Mouse (Mus musculus) megakaryocyte-erythroid progenitor cell, adult 5-6 weeks (primary cell): ENCODE measurements at regions not wholly inside any gene's neighbourhood (a gene's known extent, or its start where the extent isn't known, plus 50 kb on each side); places are given as distances from the start of the nearest gene placed in this dataset.

Experiments
- ATAC-seq: replicated peaks from 2 replicates; pipeline ENCODE4 v1.8.0; 2016; ENCODE audit warnings: mild to moderate bottlenecking, inconsistent platforms; ENCODE audit not compliant: severe bottlenecking, poor library complexity, low FRiP score, low TSS enrichment

DNA sequence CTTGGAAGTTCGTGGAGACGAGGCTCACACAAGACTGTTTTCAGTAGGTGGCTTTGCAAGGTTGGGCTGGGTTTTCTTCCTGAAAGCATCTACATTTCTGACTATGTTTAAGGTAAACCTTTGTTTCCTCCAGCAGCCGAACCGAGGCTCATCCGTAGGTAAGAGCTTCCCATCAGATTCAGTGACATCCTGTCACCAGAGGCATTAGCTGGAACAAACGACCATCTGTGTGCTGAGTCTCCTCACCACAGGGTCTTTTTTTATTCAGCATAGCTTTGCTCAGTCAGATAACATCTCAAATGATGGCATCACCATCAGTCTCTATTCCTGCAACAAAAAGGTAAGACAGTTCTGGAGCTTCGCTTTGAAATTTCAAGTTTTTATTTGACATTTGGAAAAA, 601.4 kb upstream of the Fam92a start:
- ATAC-seq: no peak

DNA sequence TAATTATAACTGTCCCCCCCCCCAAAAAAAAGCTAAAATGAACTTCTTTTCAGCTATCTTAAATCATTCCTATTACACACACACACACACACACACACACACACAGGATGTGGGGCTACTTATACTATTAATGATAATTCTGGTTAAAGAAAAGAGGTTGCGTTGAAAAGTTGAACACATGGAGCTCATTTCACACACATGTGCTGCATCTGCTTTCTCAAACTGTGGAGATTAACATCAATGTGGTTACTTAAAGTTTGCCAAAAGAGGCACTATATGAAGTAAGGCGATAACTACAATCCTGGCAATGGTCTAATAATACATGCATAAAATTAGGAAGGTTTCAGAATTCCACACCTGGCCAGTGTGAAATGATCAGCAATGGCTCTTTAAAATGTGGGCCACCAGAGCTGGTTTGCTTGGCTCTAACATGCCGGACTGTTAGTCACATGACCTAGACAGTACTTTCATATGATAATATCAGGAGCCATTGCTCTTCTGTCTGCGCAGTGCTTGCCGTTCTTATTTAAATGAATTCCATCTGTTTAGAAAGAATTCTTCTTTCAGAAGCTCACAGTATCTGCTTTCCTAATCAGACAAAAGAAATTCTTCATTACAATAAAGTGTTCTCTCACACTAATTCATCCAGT, 598.4 kb upstream of the Fam92a start:
- no peak for ATAC-seq

DNA sequence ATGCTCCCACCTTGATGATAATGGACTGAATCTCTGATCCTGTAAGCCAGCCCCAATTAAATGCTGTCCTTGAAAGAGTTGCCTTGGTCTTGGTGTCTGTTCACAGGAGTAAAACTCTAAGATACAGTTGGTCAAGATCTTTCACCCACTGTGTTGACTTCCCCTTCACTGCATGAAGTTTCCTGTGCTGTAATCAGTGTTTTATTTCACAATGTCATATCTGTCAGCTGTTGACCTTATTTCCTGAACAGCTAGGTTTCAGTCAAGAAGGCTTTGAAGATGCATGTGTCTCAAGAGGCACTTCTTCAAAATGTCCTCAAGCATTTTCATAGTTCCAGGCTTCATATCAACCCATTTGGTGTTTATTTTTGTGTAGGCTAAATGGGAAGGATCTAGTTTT, 597.3 kb upstream of the Fam92a start:
- no peak for ATAC-seq

DNA sequence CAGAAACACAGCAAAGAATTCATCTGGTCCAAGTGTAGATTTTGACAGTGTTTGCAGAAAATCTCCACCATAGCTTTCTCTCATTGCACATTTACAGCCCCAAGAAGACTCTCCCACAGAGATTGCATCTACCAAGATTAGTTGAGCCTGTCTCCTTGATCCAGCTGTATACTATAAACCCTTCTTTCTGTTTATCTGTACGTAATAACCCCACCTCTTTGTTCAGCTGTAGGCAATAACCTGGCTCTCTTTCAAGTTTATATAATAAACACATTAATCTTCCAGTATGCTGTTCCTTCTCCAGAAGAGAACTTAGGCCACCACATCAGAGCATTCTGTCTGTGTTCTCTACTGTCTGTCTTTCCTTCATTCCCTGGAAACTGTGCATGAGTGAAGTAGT, 594.9 kb upstream of the Fam92a start:
- no peak for ATAC-seq

DNA sequence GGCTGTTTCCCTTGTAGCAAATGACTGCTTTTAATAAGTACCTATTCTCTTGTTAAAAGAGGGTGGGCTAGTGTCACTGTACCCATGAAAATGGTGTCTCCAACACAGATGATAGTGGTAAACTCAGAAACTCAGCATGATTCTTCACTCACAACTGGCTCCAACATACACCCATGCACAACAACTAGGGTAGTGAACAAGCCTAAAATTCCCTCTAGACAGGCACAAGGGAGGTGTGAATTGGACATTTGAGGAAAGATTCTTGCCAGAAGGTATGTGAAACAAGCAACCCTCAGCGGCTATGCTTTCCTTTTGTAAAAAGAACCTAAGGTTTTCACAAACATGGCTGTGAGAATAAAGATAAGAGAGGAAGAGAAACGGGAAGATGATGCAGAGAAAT, 579.0 kb upstream of the Fam92a start:
- ATAC-seq: no peak

DNA sequence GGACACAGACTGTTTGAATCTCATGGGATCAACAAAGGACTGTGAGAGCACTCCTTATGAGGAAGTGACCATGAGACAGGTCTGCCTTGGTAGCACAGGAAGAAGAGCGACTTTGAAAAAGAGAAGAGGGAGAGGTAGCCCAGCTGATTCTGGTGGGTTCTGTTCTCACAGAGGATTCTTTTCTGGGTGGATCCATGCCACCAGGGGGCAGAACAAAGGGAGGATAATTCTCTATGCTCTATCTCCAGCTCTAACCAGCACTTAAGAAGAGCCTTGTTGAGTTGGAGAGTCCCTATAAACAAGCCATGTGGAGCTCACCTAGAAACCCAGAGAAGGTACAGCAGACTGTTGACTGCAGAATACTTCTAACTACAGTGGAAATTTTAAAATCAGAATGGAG, 578.1 kb upstream of the Fam92a start:
- ATAC-seq: no peak

DNA sequence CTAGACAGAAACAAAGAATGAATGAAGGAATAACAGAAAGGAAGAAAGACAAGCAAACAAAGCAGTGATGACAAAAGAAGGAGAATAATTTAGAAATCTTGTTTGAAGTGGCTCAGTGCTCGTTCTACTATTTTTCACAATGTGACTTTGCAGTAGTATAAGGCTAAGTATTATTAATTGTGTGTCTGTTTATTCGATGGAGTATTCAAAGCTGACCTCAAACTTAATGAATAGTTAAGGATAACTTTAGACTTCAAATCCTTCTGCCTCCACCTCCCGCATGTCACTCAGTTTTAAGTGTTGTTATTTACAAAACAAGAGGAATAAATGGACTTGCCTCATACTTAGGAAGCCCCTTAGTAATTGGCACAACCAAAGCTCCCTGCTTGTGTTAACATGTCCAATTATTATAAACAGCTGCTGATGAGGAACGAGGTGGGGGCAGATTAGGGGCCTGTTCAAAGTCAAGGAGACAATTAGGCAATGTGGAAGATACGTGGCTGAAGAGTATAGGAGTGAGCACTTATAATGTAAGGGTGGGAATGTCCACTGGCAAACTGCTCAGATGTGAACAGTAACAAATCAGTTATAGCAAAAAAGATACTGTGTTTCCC, 572.0 kb upstream of the Fam92a start:
- ATAC-seq: no peak

DNA sequence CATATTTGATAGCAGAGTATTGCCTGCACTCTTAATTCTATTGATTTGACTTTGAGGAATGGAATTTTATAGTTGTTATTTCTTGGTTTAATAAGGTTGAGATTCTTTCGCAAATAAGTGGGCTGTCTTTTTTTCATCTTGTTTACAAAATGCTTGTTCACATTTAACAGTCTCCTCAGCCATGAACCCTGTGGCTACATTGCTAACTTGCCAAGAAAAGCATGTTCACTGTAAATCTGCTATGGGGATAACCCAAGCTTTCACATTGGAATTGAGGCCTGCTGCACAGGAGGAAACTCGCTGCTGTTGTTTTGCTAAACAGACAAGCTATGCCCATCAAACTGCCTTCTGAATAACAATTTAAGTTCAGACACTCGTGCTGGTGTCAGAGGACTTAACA, 564.6 kb upstream of the Fam92a start:
- ATAC-seq: no peak

DNA sequence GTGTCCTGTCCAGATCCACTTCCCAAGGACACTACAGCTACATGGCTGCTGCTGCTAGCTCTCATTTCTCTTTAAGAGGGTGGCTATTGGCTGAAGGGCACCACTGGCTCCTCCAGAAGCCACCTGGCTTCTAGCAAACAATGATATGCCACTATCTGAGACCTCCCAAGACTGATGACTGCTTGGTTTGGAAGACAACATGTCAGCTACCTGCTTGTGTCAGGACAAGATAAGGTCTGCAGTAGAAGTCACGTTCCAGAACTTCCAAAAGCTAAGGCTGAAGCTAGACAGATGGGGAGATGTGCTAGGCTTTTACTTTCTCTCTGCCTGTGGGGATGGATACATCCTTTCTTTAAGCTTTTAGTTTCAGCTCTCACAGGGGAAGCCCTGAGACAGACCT, 528.4 kb upstream of the Fam92a start:
- no peak for ATAC-seq

DNA sequence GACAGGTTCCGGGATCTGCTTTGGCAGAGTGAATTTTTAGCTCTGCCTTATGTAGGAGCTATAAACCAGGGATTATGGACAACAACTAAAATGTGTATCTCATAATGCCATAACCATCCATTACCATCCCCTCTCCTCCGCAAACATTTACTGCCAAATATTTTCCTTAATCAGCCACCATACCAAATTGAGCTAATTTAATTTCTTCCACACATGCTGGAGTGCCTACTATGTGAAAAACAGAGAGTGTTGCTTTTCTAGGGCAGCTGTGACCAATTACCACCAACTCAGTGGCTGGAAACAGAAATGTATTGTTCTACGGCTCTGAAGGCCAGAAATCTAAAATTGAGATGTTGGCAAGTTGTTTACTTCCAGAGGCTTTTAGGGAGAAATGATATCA, 506.0 kb upstream of the Fam92a start:
- no peak for ATAC-seq

DNA sequence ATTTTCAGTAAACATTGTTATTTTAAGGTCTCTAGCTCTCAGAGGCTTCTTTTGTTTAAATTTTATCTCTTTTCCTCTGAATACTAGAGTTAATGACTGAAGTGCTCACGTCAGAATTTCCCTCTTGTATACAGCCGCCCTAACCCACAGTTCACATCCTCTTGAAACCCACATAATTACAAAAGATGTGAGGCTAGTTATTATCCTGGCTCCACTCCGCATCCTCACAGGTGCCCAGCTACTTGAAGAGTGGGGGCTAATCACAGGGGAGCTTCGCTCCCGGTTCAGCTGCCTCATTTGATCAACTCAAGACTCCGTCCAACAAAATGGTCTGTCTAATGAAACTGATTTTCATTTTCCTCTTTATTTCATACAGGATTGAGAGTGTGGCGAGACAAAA, 499.6 kb upstream of the Fam92a start:
- no peak for ATAC-seq

DNA sequence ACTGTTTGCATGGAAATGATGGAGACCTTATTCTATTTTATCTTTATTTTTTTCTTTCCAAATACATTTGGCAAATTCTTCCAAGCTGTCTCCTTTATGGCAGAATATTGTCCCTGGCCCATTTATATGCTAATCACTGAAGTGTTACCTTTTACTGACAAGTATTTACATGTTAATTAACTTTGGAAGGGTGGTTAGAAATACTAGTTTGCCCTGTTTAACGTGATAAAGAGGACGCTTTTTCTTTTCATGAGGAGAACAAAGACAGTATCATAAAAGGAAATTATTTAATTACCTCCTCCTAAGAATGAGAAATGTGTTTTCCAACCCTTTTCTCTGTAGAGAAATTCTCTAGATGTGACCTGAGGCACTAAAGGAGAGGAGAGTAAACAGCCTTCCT, 491.4 kb upstream of the Fam92a start:
- no peak for ATAC-seq

DNA sequence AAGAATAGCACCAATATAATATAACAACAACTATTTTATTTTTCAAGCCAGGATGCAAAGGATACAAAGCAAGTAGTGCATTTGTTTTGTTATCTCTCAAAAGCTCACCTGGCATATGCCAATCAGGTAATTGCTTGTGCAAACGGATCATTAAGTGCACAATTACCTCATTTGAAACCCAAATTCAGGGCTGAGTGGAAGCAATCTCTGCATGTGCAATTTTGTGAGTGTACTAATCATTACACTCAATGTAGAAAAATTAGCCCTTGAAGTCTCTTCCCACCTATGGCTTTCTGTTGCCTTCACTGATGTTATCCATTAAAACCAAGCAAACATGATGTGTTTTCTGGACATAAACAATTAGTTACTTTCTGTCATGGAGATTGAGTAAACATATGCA, 490.9 kb upstream of the Fam92a start:
- ATAC-seq: no peak

DNA sequence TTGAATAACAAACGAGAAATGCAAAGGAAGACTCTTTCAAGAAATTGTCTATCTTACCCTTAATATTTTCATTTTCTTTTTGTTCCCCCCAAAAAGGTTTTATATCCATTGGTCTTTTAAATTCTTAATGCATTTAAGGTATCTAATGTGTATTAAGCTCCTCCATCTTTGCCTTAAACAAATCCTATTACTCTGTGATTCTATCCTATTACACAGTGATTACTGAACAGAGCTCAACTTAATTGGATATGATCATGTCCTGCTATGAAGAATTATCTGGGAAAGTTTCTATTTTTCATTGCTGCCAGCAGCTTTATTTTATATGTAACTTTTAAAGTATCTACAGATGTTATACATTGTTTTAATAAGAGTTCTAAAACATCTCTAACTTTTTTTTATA, 487.3 kb upstream of the Fam92a start:
- no peak for ATAC-seq

DNA sequence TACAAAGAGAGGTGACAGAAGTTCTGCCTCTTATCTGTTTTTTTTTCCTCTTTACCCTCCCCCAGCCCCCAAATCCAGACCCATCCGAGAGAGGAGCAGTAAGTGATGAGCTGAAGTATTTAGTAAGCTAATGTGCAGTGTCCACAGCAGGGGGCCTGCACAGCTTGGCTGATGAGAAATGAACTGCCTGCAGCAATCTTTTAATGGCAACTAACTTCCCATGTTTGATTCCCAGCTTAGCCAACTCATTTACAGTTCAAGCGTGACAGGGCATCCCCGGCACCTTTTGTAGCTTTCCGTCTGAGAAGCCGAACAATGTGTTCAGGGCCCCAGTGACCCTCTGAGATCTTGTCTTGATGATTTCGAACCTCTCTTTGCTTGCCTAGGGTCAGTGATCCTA, 486.8 kb upstream of the Fam92a start:
- ATAC-seq: no peak

DNA sequence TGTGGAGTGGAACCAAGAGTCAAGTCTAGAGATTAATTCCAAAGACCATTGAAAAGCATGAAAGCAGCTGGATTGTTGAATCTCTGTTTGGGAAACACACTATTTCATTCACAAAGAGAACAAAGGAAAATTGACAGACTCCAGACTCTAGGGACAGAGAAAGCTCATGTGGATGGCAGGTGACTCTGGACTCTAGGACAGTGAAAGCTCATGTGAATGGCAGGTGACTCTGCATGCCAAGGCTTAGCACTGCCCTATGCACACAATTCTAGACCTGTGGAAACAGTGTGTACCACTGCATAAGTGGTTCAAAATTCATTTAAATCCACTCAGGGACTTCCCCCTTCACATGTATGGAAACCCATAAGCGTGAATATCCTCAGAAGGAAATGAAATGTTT, 486.0 kb upstream of the Fam92a start:
- ATAC-seq: no peak

DNA sequence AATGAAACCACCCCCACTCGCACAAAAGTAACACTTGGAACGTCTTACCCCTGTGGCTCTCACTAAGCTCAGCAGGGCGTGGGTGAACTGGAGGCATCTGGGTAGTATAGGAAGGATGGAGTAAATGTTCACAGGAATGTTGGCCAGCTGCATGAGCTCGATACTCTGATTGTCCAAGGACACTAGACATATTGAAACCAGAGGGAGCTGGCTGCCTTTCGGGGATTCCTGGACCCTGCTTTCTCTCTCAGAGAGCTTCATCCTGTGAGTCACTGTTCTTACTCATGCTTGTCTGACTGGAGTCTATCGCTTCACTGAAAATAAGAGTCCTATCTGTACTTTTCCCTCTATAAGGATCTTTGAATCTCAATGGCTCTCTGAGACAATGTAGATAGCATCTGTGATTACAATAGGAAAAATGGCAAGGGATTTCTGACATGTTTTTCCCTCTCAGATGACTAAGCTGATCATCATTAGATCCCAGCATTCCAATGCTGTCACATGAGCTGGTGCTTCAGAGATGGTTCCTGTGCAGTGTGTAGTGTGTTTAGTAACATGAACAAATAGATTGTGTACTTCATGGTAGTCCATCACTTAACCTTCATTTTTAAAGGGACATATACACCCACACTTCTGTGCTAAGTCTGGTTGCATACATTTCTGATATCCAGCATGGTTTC, 485.2 kb upstream of the Fam92a start:
- no peak for ATAC-seq

DNA sequence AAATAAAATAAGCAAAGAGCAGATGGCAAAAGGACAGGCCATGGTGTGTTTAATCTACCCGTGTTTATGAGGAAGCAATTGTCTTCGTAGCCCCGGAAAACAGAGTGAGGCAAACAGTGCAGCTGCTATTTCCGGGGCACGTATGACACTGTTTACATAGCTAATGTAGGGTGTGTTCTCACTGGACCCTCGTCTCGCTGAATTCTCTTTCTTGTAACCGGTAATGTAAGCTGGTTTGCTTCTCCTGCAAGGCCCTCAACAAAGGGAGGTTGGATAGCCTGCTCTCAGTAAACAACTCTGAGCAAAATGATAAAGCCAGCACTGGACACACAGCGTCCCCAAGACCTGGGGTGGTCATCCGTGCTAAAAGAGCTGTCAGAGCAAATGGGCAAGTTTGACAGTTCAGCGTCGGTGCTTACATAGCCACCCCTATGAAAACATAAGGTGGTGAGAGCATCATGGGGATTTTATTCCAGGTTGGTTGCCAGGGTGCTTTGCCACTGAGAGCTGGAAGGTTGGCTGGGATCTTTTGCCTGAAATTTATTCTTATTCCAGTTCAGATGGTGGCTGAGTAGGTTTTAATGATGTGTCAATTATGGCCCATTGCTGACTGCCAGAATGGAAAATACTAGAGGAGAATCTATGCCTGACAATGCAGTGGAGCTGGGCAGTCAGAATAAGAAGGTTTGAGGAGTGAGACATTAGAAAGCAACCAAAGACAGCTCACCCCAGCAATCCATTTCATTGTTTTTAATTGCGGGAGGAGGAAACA, 483.8 kb upstream of the Fam92a start:
- ATAC-seq: no peak

DNA sequence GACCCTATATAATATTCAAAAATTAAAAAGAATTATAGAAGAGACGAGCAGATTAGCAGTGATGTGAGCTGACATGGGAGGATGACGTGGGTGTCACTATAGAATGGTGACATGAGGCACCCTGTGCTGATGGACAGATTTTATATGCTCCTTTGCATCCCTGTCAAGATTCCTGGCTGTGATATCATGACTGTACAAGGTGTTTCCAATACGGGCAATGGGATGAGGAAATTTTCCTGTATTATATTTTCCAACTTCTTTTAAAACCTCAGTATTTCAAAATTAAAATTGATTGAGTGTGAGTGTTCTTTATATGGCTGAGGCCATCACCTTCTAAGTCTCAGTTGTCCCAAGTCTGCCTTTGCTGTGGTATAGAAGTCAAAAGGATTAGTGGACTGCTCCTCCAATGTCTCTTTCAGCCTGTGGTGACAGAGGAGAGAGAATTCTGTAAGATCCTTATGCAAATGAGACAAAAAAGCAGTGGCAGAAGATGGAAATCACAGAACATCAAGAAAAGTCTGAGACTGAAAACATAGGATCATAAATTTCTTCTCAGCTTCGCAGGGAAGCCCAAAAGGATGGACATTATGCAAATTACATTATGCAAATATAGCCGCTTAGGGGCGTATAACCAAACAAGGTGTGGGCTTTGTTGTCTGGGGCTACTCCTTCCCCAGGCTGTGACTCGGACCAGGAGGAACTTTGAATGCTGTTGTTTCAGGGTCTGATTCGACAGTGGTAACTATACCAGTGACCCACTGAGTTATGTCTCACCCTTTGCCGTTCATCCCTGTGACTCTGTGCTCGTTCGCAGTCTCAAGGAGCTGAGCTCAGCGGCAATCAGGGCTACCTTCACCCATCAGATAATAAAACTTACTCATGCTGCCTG, 483.0 kb upstream of the Fam92a start:
- ATAC-seq: no peak

DNA sequence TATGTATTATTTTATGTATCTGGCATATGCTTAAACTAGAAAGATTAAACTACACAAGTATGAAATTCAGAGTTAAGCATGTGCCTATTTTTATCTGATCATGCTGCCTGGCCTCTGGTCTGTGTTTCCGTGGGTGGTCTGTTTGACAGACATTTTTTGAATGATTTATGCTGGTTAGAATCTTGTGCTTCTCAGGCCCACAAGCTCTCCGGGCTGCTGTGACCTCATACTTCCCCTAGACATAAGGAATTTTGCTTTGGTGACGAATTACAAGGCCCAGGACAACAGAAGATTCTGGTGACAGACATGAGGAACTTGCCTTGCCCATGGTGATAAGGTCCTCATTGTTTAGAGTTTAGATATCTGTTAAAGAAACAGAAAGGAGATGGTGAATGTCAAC, 475.9 kb upstream of the Fam92a start:
- ATAC-seq: no peak
